Mouse (Mus musculus) liver, adult 2 months (tissue): ENCODE measurements around the gene Inca1. TPM values are rescaled to one million over a fixed set of nuclear protein-coding genes. Genes with fewer than 3 reads are reported as not detected.

Source experiments
- DNase-seq: peaks from one replicate; pipeline ENCODE4 v3.0.0-alpha.2; 2011; ENCODE audit warnings: low read depth, low spot score; ENCODE audit errors: extremely low read depth
- H3K27ac ChIP-seq: fragments of 200-500 bp; replicated peaks from 2 replicates; pipeline ENCODE4 v1.5.1; 2012; ENCODE audit warnings: low read depth, mild to moderate bottlenecking, control low read depth, inconsistent platforms, low read length; ENCODE audit not compliant: insufficient read depth
- H3K27me3 ChIP-seq: fragments of 200-500 bp; 2 replicates; pipeline ENCODE4 v1.6.1; 2012; ENCODE audit warnings: mild to moderate bottlenecking, moderate library complexity, low read length, inconsistent platforms; ENCODE audit not compliant: control insufficient read depth, insufficient read depth
- H3K36me3 ChIP-seq: fragments of 200-500 bp; 2 replicates; pipeline ENCODE4 v1.6.1; 2012; ENCODE audit warnings: low read length, inconsistent platforms; ENCODE audit not compliant: control insufficient read depth, insufficient read depth
- H3K4me1 ChIP-seq: fragments of 200-500 bp; 2 replicates; pipeline ENCODE4 v1.6.1; 2011; ENCODE audit warnings: low read length; ENCODE audit not compliant: control insufficient read depth, insufficient read depth
- H3K4me3 ChIP-seq: fragments of 200-500 bp; 2 replicates; pipeline ENCODE4 v1.5.1; 2011; ENCODE audit warnings: low read depth, mild to moderate bottlenecking, control low read depth, low read length, moderate library complexity; ENCODE audit not compliant: insufficient read depth
- H3K79me2 ChIP-seq: fragments of 200-500 bp; 2 replicates; pipeline ENCODE4 v1.6.1; 2012; ENCODE audit warnings: inconsistent platforms, mild to moderate bottlenecking, low read length, moderate library complexity; ENCODE audit not compliant: control insufficient read depth, insufficient read depth
- H3K9ac ChIP-seq: fragments of 200-500 bp; 2 replicates; pipeline ENCODE4 v1.6.1; 2012; ENCODE audit warnings: low read depth, mild to moderate bottlenecking, control low read depth, inconsistent platforms, low read length
- CTCF ChIP-seq: fragments of 200-500 bp; IDR thresholded peaks from 2 replicates; pipeline ENCODE4 v1.5.1; 2011; ENCODE audit warnings: low read depth, low read length, control low read depth
- POLR2A ChIP-seq: fragments of 200-500 bp; IDR thresholded peaks from 2 replicates; pipeline ENCODE4 v1.6.1; 2011; ENCODE audit warnings: low read length, control low read depth; ENCODE audit not compliant: insufficient read depth; ENCODE audit errors: extremely low read depth
- WGBS: fragments of 180-500 bp; shearing (Covaris S2); methylation state at CpG from one replicate; pipeline ENCODE4 v1.1.7; 2018; 5-methylcytosine and 5-hydroxymethylcytosine counted together
- polyA plus RNA-seq: library from polyadenylated mRNA; depleted of rRNA; stranded (reverse); fragments of >200 nt; gene quantifications from 2 replicates; pipeline ENCODE4 v1.2.3, GENCODE M21; 2012
- total RNA-seq: library from RNA; depleted of rRNA; stranded (reverse); fragments of >200 nt; gene quantifications from 2 replicates; pipeline ENCODE4 v1.2.3, GENCODE M21; 2014

Inca1 gene
- total and polyA plus RNA-seq, 2 experiments: 18.4 to 29.9 TPM

DNA sequence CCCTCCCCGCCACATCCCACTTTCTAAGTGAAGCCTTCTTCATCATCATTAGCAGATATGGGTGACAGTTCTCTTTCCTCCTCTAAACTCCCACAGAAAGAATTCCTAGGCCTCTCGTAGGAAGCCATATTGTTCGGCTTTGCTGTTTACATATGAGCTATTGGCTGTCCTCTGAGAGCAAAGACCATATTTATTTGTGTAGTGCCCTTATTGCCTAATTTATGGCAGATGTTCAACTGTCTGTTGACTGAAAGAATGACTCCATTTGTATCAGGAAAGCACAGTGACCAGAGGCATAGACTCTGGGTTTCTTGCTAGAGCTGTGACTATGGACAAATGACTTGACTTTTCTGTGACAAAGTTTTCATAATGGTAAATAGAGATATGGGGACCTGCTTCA, 41.6 kb upstream of the Inca1 start:
- peaks cover 24% of the 10 kb centered on the region for H3K4me1 ChIP-seq
- no peaks in the 10 kb centered on the region for H3K79me2 ChIP-seq
- no peak overlapping the region for H3K4me3 ChIP-seq
- H3K9ac ChIP-seq: peak overlapping the region; percentile 55
- peak; percentile 99 for DNase-seq
- TF ChIP-seq CTCF (no peak), POLR2A (no peak)
- no peaks in the 10 kb centered on the region for H3K27me3 ChIP-seq
- WGBS: 44% methylated on average over 3 of the region's 3 CpGs
- H3K27ac ChIP-seq: peak overlapping the region; percentile 93
- H3K36me3 ChIP-seq: no peaks in the 10 kb centered on the region

GRCm38 (mm10) chr11:70737749-70738148, 37.8 kb upstream of the Inca1 start:
- H3K27me3 ChIP-seq: no peaks in the 10 kb centered on the region
- TF ChIP-seq CTCF (no peak), POLR2A (no peak)
- no peak overlapping the region for H3K4me3 ChIP-seq
- H3K4me1 ChIP-seq: peaks cover 26% of the 10 kb centered on the region
- no peak overlapping the region for H3K9ac ChIP-seq
- H3K79me2 ChIP-seq: no peaks in the 10 kb centered on the region
- 19% methylated on average over 5 of the region's 5 CpGs for WGBS
- no peaks in the 10 kb centered on the region for H3K36me3 ChIP-seq
- DNase-seq: peak; percentile 88
- H3K27ac ChIP-seq: 0 out of 2 replicates have a peak overlapping the region, but pooled peaks have one; percentile 13

GRCm38 (mm10) chr11:70733256-70733655, 33.3 kb upstream of the Inca1 start:
- H3K4me1 ChIP-seq: peaks cover 26% of the 10 kb centered on the region
- no peak overlapping the region for H3K4me3 ChIP-seq
- peak overlapping the region; percentile 4; the same call in 1 of the 2 replicates for H3K27ac ChIP-seq
- H3K36me3 ChIP-seq: peaks cover 2% of the 10 kb centered on the region; the same call in 1 of the 2 replicates
- DNase-seq: peak; percentile 67
- H3K9ac ChIP-seq: no peak overlapping the region
- no peaks in the 10 kb centered on the region for H3K27me3 ChIP-seq
- no peaks in the 10 kb centered on the region for H3K79me2 ChIP-seq
- WGBS: 41% methylated on average over 5 of the region's 5 CpGs
- TF ChIP-seq CTCF: no peak
- no peak for TF ChIP-seq POLR2A

DNA sequence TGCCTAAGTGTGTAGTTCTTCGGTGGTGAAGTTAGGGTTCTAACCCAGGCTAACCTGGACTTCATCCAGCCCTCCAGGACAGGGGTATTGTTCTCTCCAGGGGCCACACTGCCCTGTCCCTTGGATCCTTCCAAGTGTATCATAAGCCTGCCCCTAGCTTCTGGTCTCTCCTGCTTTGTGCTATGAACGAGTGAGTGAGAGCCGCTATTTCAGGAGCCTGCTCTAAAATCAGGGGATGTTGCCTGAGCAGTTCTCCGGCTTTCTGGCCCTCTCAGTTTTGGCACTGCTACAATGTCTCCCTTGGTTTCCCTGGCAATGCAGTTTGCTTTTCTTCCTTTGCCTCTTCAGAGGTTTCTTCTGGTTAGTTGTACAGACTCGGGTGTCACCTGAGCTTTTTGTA, 31.2 kb upstream of the Inca1 start:
- Histone ChIP-seq H3K4me1 (peaks cover 25% of the 10 kb centered on the region), H3K9ac (peak overlapping the region; percentile 53), H3K36me3 (peaks cover 19% of the 10 kb centered on the region), H3K4me3 (no peak overlapping the region), H3K27ac (peak overlapping the region; percentile 97), H3K27me3 (no peaks in the 10 kb centered on the region), H3K79me2 (no peaks in the 10 kb centered on the region)
- TF ChIP-seq CTCF (no peak), POLR2A (no peak)
- no peak for DNase-seq
- 21% methylated on average over 5 of the region's 5 CpGs for WGBS

GRCm38 (mm10) chr11:70730427-70731038, 30.6 kb upstream of the Inca1 start:
- peak; percentile 95 for DNase-seq
- peaks cover 25% of the 10 kb centered on the region for H3K4me1 ChIP-seq
- 23% methylated on average over 9 of the region's 9 CpGs for WGBS
- peak overlapping the region; percentile 97 for H3K27ac ChIP-seq
- peak overlapping the region; percentile 17; the same call in 1 of the 2 replicates for H3K9ac ChIP-seq
- no peak overlapping the region for H3K4me3 ChIP-seq
- TF ChIP-seq POLR2A (no peak), CTCF (no peak)
- peaks cover 24% of the 10 kb centered on the region for H3K36me3 ChIP-seq
- no peaks in the 10 kb centered on the region for H3K79me2 ChIP-seq
- H3K27me3 ChIP-seq: no peaks in the 10 kb centered on the region

- no peak overlapping the region for H3K4me3 ChIP-seq
- H3K4me1 ChIP-seq: peaks cover 15% of the 10 kb centered on the region
- no peaks in the 10 kb centered on the region for H3K27me3 ChIP-seq
- H3K27ac ChIP-seq: no peak overlapping the region
- H3K9ac ChIP-seq: no peak overlapping the region
- DNase-seq: no peak
- 82% methylated on average over 5 of the region's 5 CpGs for whole genome bisulfite sequencing
- no peaks in the 10 kb centered on the region for H3K79me2 ChIP-seq
- peaks cover 44% of the 10 kb centered on the region for H3K36me3 ChIP-seq
- TF ChIP-seq CTCF (no peak), POLR2A (no peak)
These were observed 27.4 kb upstream of the Inca1 start for GRCm38 (mm10) chr11:70727385-70727784.
